Mouse (Mus musculus) left cerebral cortex, postnatal 4 days (tissue): ENCODE measurements around the gene 4933428G20Rik. TPM values are rescaled to one million over a fixed set of nuclear protein-coding genes. Genes with fewer than 3 reads are reported as not detected.
A peak's percentile ranks its signal among the peaks of the same experiment; 100 is the strongest.

Experiments
- DNase-seq: peaks from one replicate; pipeline ENCODE4 v3.0.0-alpha.2; 2022
- intact Hi-C: fragments of 180-260 bp; cut with DNase I; formaldehyde crosslinking; loops from one replicate; pipeline ENCODE4 v1.15.1; 2025
- total RNA-seq, 2 experiments: library from RNA; stranded (reverse); gene quantifications; 2 replicates each; pipeline ENCODE4 v1.2.3; 2021

Gene 4933428G20Rik
- total RNA-seq, 2 experiments from 2014 or later = 0.26 TPM; not detected in 1

GRCm38 (mm10) chr11:97468639-97469287, 31.4 kb downstream of the 4933428G20Rik start:
- DNase-seq = peak; percentile 93
- intact Hi-C loops = loop anchor here (5.0 kb wide), 1 partner anchor 61 kb away; no protein-coding TSS in a partner anchor

GRCm38 (mm10) chr11:97466444-97467160, 33.5 kb downstream of the 4933428G20Rik start:
- intact Hi-C loops = loop anchor here (5.0 kb wide), 1 partner anchor 59 kb away; no protein-coding TSS in a partner anchor
- DNase-seq = peak; percentile 70

- intact Hi-C loops = loop anchor here (5.0 kb wide), 1 partner anchor 59 kb away; no protein-coding TSS in a partner anchor
- no peak for DNase-seq
Measured at GRCm38 (mm10) chr11:97465957-97466356, 34.2 kb downstream of the 4933428G20Rik start.

GRCm38 (mm10) chr11:97463991-97464390, 36.1 kb downstream of the 4933428G20Rik start:
- intact Hi-C loops = no loop called here
- DNase-seq = no peak

- intact Hi-C loops = no loop called here
- no peak for DNase-seq
Measured at GRCm38 (mm10) chr11:97463166-97463565, 37.0 kb downstream of the 4933428G20Rik start.

- intact Hi-C loops = no loop called here
- no peak for DNase-seq
Measured at GRCm38 (mm10) chr11:97462538-97462937, 37.6 kb downstream of the 4933428G20Rik start.

GRCm38 (mm10) chr11:97461307-97461820, 38.8 kb downstream of the 4933428G20Rik start:
- no peak for DNase-seq
- intact Hi-C loops = no loop called here

- intact Hi-C loops = no loop called here
- DNase-seq = no peak
Measured at GRCm38 (mm10) chr11:97457120-97457519, 43.0 kb downstream of the 4933428G20Rik start.

- intact Hi-C loops = no loop called here
- no peak for DNase-seq
Measured at GRCm38 (mm10) chr11:97451625-97452024, 48.5 kb downstream of the 4933428G20Rik start.

- DNase-seq = no peak
- intact Hi-C loops = no loop called here
Measured at GRCm38 (mm10) chr11:97450305-97450922, 49.7 kb downstream of the 4933428G20Rik start.

GRCm38 (mm10) chr11:97449601-97450293, 50.4 kb downstream of the 4933428G20Rik start:
- intact Hi-C loops = no loop called here

GRCm38 (mm10) chr11:97448611-97449394, 51.3 kb downstream of the 4933428G20Rik start:
- intact Hi-C loops = no loop called here
- DNase-seq = no peak

More at GRCm38 (mm10) chr11:97449601-97450293, 50.4 kb downstream of the 4933428G20Rik start:
- DNase-seq = peak; percentile 90

GRCm38 (mm10) chr11:97447979-97448378, 52.2 kb downstream of the 4933428G20Rik start:
- DNase-seq = no peak
- intact Hi-C loops = no loop called here

- no peak for DNase-seq
- intact Hi-C loops = no loop called here
Measured at GRCm38 (mm10) chr11:97445999-97446511, 54.1 kb downstream of the 4933428G20Rik start.

- intact Hi-C loops = no loop called here
- no peak for DNase-seq
Measured at GRCm38 (mm10) chr11:97445596-97445995, 54.5 kb downstream of the 4933428G20Rik start.

- intact Hi-C loops = no loop called here
- DNase-seq = no peak
Measured at GRCm38 (mm10) chr11:97442891-97443675, 57.1 kb downstream of the 4933428G20Rik start.

- no peak for DNase-seq
- intact Hi-C loops = no loop called here
Measured at GRCm38 (mm10) chr11:97441658-97442125, 58.4 kb downstream of the 4933428G20Rik start.

GRCm38 (mm10) chr11:97441036-97441657, 59.0 kb downstream of the 4933428G20Rik start:
- DNase-seq = peak; percentile 72
- intact Hi-C loops = no loop called here
